Mouse (Mus musculus) adrenal gland, postnatal 4 days (tissue): ENCODE results near the gene Zfp146. TPM values are rescaled to one million over a fixed set of nuclear protein-coding genes. Genes with fewer than 3 reads are reported as not detected.
"Not testable (repeated sequence)": the region's sequence is repeated elsewhere in the genome, so short reads cannot be mapped to it uniquely, and the experiment has no call there.

Source experiments
- DNase-seq, 2 experiments: peaks; one replicate each; pipeline ENCODE4 v3.0.0; 2021 to 2022; ENCODE audit warnings: low spot score in 2 of 2, mixed read lengths in 2 of 2
- total RNA-seq, 2 experiments: library from RNA; stranded (reverse); gene quantifications; 2 replicates each; pipeline ENCODE4 v1.2.3; 2021

Gene Zfp146
- total RNA-seq, 2 experiments from 2014 or later, result 77.4 to 83.3 TPM

GRCm38 (mm10) chr7:30132396-30132795 is 37.2 kb downstream of the Zfp146 start:
- DNase-seq, result no peak

DNA sequence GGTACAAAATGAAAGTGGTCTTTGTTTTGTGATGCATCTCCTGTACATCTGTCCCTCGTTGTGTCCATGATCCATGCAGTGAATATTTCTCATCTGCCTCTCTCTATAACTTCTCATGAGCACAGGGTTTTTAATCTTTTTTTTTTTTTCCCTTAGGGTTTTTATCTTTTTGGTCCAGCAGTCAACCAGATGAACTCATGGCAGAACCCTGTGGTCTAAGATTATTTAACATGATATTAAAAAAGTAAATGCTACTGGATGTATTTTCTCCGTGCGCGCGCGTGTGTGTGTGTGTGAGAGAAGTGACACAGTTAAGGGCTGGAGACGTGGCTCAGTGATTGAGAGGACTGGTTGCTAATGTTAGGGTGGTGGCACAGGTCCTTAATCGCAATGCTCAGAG is 39.6 kb downstream of the Zfp146 start:
- DNase-seq, result no peak

DNA sequence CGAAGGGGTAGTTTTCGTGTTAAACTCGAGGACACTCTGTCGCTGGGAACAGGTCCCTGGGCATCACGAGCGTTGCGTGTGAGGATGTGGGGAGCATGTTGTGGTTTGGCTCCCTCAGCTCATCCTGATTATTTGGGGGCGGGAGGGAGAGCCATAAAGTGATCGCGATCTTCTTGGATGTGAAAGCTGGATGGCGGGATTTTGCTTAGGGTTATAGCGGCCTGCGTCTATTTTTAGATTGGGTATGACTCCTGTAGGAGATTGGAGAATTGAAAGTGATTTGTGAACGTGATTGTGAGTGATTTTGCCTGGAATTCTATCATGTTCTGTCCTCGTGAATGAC is 47.4 kb downstream of the Zfp146 start:
- no peak for DNase-seq

DNA sequence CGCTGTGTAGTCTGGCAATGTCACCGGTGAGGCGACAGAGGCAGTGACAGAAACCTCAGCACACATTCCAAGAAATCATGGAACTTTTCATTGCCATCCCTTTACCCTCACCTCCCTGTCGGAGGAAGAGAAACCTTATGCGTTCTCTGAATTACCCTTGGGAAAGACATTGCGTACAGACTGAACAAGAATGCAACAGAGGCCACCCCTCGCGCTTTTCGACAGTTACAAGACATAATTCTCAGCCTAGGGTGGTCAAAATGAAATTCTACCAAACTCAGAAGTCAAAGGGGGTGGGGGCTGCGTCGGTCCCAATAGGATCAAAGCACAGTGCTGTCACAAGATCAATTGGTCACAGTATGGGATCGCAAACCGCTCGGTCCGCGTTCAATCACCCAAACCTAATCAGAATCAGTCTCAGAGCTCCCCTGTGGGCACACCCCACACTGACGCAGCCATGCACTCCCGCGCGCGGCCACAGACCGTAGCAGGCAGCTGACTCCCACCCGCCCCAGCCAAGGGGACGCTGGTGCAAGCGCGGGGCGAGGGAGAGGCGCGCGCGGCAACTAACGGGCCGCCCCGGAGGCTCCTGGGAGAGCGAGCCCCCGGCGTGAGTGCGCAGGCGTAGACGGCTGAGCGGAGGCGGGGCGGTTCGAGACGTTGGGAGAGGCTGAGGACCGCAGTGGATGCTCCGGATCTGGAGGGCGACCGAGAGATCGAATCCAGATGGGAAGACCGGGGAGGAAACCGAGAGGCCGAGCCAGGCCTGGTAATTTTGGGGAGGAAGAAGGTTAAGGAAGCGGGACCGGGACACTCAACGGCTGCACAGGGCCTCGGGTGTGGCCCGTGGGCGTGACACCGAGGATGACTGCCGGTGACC is 48.0 kb downstream of the Zfp146 start, which contains the start of gene Zfp382:
Gene Zfp382 (plus strand): TSS at position 635 of the 880 bp plus-strand sequence.
- DNase-seq, result peak; percentile 80 to 82

- DNase-seq, result not testable (repeated sequence)
These were observed 51.6 kb downstream of the Zfp146 start for GRCm38 (mm10) chr7:30117935-30118334.

DNA sequence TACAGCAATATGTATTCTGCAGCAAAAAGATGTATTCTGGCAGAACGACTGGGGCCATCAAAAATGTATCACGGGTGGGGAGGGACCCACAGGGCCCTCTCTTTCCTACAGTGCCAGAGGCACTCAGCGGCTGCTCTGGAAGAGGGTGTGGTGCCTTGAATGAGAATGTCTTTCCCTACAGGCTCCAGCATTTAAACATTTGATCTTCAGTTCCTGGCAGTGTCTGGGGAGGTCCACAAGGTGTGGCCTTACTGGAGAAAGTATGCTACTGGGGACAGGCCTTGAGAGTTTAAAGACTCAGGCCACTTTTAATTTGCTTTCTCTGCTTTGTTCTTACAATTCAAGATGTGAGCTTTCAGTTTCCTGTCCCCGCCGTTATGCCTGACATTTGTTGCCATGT is 53.5 kb downstream of the Zfp146 start:
- DNase-seq, result no peak

Other genes starting within 250 kb of the Zfp146 start
- gene Zfp74, start 215.7 kb downstream of the Zfp146 start, total RNA-seq, result 10 to 100 TPM; 13.3 to 16.0 TPM
- gene Zfp568, start 185.8 kb downstream of the Zfp146 start, total RNA-seq, result 10 to 100 TPM; 22.8 to 26.2 TPM
- 1 to 10 TPM; 3.5 to 4.1 TPM for gene Zfp14, start 118.4 kb downstream of the Zfp146 start, total RNA-seq
- 1 to 10 TPM; 1.4 to 2.3 TPM for gene Zfp82, start 96.8 kb downstream of the Zfp146 start, total RNA-seq
- not detected for gene Gm26920, start 79.3 kb downstream of the Zfp146 start, total RNA-seq
- 1 to 10 TPM; 6.1 to 7.0 TPM for gene Zfp566, start 79.2 kb downstream of the Zfp146 start, total RNA-seq
- 10 to 100 TPM; 50.7 to 52.1 TPM for gene Zfp260, start 75.0 kb downstream of the Zfp146 start, total RNA-seq
- 10 to 100 TPM in 1 of 2 experiments, 1 to 10 TPM in 1; 8.0 to 10.2 TPM for gene Zfp382, start 47.8 kb downstream of the Zfp146 start, total RNA-seq
- 100 to 1,000 TPM; 176 to 250 TPM for gene Cox7a1, start 14.4 kb upstream of the Zfp146 start, total RNA-seq
- 100 to 1,000 TPM; 418 to 431 TPM for gene Capns1, start 29.1 kb upstream of the Zfp146 start, total RNA-seq
- 10 to 100 TPM; 82.1 to 84.3 TPM for gene Polr2i, start 62.2 kb upstream of the Zfp146 start, total RNA-seq
- 10 to 100 TPM; 84.3 to 85.1 TPM for gene Tbcb, start 62.5 kb upstream of the Zfp146 start, total RNA-seq
- gene Ovol3, start 66.0 kb upstream of the Zfp146 start, total RNA-seq, result not detected
- gene Thap8, start 110.3 kb upstream of the Zfp146 start, total RNA-seq, result under 1 TPM; 0.54 to 0.70 TPM
- 10 to 100 TPM; 12.1 to 13.5 TPM for gene Wdr62, start 110.7 kb upstream of the Zfp146 start, total RNA-seq
- 10 to 100 TPM; 50.8 to 59.8 TPM for gene Clip3, start 122.0 kb upstream of the Zfp146 start, total RNA-seq
- gene Alkbh6, start 139.0 kb upstream of the Zfp146 start, total RNA-seq, result 10 to 100 TPM; 58.1 to 59.4 TPM
- gene Syne4, start 145.1 kb upstream of the Zfp146 start, total RNA-seq, result 10 to 100 TPM; 40.1 to 60.6 TPM
- 1 to 10 TPM; 1.4 to 1.7 TPM for gene E130208F15Rik, start 152.0 kb upstream of the Zfp146 start, total RNA-seq
- gene Sdhaf1, start 154.1 kb upstream of the Zfp146 start, total RNA-seq, result 10 to 100 TPM; 12.4 to 15.0 TPM
- 10 to 100 TPM; 18.7 to 19.5 TPM for gene Lrfn3, start 193.0 kb upstream of the Zfp146 start, total RNA-seq
- 10 to 100 TPM; 26.6 to 40.2 TPM for gene Tyrobp, start 244.0 kb upstream of the Zfp146 start, total RNA-seq